In the genomic region with DNA sequence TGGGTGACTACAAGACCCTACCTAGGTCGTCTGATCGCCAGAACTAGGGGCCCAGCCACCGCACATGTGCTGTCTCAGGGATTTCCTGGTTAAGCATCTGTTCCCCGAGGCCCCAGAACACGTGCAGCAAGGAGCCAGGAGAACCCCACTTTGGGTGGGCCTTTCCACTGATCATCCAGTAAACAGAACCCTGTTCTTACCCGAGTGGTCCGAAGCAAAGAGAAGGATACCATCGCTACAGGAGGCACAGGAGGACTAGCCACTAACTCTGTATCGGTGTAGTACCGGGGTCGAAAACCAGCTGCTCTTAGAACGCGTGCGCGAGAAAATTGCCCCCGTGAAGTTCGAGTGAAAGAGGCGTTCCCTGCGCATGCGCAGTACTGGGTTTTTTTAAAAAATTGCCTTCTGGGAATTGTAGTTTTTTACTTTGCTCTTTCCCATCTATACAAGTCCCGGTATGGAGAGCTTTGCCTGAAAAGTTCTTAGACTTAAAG, we compare ENCODE assay signal across 8 mouse cellular contexts. TPM values are rescaled to one million over a fixed set of nuclear protein-coding genes. Genes with fewer than 3 reads are reported as not detected.
A peak's percentile ranks its signal among the peaks of the same experiment; 100 is the strongest.
DNase-seq lines count a peak whose midpoint lies in the region.

A gene (minus strand): TSS at position 357 of the 494 bp plus-strand sequence.

- H3K9me3 ChIP-seq in megakaryocyte, embryonic 14.5 days, result no peaks in the 10 kb centered on the region

- intact Hi-C loops in gastrocnemius, postnatal 14 days (cut with DNase I; ENCODE audit: low total_unique reads), result no loop called here

- H3K4me1 ChIP-seq in megakaryocyte, embryonic 14.5 days, result peaks cover 64% of the 10 kb centered on the region

- DNase-seq in adrenal gland, adult 2 months, result peak; percentile 83
- DNase-seq in embryo, embryonic 10.5 days (ENCODE audit: low spot score), result peak; percentile 99
- peak; percentile 83 for DNase-seq in gastrocnemius, postnatal 14 days
- DNase-seq in induced T-regulatory cell, adult 2 months (ENCODE audit: low read depth), result peak; percentile 96
- DNase-seq in left cerebral cortex, adult 8-10 months (ENCODE audit: low spot score in 2 of 2), result peak; percentile 73 to 74
- peak; percentile 93 to 94 for DNase-seq in right cerebral cortex, postnatal 10 days (ENCODE audit: low spot score in 2 of 2)
- DNase-seq in urinary bladder, postnatal 36 days (ENCODE audit: low spot score in 2 of 2), result peak; percentile 66 to 78

- H3K27me3 ChIP-seq in megakaryocyte, embryonic 14.5 days (replicated peaks), result peaks cover 33% of the 10 kb centered on the region

- H3K36me3 ChIP-seq in megakaryocyte, embryonic 14.5 days (replicated peaks; ENCODE audit: low read length), result peaks cover 38% of the 10 kb centered on the region

- peak within 1 kb of the TSS; percentile 94 for H3K4me3 ChIP-seq in megakaryocyte, embryonic 14.5 days (replicated peaks)

RNA-seq across cellular contexts. Expression of the gene that starts here (rescaled TPM):
- total RNA-seq in adrenal gland, adult 2 months (2021), result 10 to 100 TPM; 43.3 to 48.8 TPM
- polyA plus RNA-seq in adrenal gland, adult 2 months (2012; rRNA removed), result 84.2 and 106 TPM in 2 replicates
- 10 to 100 TPM; 29.4 to 33.1 TPM for total RNA-seq in gastrocnemius, postnatal 14 days (2021)
- 10 to 100 TPM; 24.4 to 33.6 (median 25.7) TPM for total RNA-seq in left cerebral cortex, adult 8-10 months (2022)
- polyA plus RNA-seq in megakaryocyte, embryonic 14.5 days (2012; ENCODE audit: insufficient read depth, low replicate concordance), result 143 and 168 TPM in 2 replicates

Comparison
In these comparisons a context has a peak if more than half of its experiments do, and no peak if none do; other contexts are left out.
1. Peak in every context shown above with its lines: DNase-seq and H3K4me3 ChIP-seq.